Mouse (Mus musculus) kidney, adult 11 months (tissue): ENCODE data around the gene Abca1.

Experiments
- DNase-seq: peaks from one replicate; pipeline ENCODE4 v3.0.0; 2022

Abca1 gene

DNA sequence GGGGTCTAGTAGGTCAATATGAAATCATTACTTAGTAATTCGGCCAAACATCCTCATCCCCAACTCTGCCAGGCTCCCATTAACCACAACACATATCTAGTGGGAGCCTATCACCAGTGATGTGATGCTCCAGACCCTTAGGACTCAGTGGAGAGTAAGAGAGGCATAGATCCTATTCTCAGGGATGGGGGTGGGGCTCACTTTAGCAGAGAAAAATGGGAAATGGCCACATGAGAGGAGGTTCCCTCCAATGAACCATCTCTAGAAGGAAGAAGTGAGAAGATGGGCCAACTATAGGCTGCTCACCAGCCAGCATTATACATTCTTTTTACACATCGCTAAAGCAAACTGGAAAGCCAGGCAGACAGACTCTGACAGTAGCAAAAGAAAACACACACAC is 10.9 kb downstream of the Abca1 start:
- DNase-seq: no peak

DNA sequence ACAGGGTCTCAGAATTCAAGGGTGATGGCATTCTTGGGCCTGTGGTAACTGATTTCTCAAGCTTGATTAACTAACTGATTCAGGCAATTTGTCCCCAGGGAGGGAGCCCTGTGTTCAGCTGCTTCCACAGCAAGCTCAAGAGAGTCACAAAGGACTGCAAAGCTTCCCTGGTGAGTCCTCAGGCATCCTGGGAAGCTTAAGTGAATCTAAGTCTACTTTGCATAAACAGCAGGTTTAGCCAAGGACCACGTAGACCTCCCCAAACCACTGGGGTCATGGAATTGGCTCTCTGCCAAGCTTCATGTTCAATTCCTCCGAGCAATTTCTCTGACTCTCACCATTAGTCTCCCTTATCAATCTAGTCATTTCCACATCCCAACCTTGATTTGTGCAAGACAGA is 12.2 kb downstream of the Abca1 start:
- no peak for DNase-seq

DNA sequence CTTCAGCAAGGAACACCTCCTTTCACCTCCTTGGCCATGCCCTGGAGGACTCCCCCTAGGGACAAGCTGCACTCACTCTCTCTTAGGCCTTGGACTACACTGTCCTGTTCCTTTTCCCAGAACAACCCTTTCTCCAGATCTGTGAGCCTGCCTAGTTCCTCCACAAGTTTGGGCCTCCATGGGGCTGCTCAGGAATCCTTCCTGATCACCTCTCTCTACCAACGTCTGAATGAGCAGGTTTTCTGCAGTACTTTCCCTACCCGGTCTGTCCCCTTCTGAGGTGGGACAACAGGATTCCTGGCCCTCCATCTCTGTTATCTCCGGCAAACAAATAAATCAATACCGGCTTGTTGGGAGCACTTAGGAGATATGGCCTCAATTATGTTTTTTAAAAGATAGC is 12.6 kb downstream of the Abca1 start:
- no peak for DNase-seq

DNA sequence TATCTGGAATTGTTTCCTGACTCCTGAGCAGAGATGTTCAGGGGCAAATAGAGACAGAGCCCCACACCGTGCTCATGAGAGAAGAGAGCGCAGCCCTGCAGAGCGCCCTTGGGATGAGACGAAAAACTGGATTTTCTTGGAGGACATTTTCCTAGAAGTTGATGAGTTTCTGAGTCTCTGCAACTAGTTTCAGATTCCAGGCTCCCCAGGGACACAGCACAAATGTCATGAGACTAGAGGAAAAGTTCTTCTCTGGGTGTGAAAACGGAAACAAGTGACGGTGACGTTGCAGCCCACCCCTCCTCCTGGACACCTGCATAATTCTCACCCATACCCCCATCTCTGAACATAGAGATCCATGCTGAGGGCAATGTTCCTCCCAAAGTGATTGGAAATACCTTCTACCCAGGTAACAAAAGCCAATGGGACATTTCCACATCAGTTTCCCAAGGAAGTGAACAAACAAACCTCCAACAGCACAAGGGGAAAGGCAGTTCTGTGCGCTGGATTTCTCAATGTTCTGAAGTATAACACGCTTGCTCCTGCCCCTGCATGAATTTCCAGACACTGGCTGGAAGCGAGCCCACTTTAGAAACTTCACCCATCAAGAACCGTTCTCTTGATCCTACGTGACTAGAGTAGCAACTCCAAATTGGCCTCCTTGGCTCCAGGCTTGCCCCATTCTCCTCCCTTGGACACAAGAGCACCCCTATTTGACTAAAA is 13.3 kb downstream of the Abca1 start:
- DNase-seq: no peak

DNA sequence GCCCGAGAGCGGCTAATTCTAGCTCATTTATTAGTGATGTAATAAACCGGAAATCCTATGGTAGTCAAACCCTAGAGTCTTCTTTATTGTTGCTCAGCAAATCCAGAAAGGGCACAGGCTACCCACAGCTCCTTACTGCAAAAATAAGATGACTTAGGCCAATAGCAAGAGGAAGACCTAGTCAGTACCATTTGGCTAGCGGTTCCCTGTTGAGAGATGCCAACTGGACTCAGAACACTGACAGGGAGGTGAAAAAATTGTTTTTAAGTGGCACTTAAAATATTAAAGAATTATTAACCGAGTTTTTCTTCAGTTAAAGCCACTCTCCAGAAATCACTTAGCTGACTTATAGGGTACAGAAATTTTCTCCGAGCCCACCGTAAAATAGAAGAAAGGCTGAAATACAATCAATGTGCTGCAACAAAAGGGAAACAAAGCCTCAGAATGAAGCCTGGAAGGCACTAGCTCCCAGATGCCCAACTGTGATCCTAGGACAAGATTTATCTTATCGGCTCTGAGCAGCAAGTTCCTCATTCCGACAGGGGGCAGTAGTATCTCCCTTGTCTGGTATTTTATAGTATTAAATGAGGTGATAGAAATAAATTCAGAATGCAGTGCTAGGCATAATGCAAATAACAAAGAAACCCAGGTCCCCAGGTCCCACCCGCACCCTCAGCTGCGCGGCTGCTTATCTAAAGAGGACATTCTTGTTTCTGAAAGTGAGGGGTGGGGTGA is 14.1 kb downstream of the Abca1 start:
- no peak for DNase-seq

DNA sequence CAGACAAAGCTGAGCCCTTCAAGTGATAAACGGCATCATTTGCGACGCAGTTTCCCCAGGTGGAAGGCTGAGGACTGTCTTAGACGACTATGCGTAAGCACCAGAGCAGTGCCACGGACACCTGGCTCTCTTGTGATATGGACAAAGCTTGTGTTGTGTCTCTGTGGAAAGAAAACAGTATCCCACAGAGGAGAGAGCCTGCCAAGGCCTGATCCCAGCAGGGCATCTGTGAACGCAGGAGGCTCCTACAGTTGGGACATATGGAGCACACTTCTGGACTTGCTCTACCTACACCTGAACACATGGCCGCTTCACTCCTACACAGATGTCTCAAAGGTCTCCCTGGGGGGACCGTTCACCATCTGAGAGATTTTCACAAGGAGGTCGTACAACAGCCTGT is 15.1 kb downstream of the Abca1 start:
- no peak for DNase-seq

DNA sequence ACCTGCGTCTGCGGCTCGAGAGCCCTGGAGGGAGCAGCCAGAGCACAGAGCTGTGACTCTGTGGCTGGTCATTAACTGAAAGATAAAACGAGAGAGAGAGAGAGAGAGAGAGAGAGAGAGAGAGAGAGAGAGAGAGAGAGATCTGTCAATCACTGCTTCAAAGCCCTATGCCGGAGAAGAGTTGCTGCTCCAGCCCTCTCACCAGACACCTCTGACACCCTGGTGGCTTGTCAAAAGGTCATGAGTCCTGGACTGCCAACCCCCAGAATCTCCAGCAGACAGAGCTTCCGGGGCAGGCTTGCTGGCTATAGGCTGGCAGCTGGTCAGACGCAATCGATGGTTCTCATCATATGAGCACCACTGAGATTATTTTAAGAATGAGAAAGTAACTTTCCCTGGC is 15.7 kb downstream of the Abca1 start:
- no peak for DNase-seq

DNA sequence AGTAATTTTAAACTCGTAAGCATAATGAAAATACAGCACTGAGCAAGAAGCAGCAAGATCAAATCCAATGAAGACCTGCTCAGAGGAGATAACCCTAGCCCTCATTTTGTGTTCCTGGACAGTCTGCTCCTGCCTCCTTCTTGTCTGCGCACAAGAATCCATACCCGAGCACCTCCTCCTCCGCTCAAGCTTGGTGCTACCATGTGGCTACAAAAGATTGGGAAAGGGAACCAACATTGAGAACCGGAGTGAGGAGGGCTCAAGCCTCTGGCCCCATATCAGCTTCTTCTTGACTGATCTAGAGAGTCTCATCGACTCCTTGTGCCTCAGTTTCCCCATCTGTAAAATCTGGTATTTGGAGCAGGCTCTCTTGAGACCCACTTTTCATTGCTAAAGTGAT is 19.0 kb downstream of the Abca1 start:
- DNase-seq: no peak

DNA sequence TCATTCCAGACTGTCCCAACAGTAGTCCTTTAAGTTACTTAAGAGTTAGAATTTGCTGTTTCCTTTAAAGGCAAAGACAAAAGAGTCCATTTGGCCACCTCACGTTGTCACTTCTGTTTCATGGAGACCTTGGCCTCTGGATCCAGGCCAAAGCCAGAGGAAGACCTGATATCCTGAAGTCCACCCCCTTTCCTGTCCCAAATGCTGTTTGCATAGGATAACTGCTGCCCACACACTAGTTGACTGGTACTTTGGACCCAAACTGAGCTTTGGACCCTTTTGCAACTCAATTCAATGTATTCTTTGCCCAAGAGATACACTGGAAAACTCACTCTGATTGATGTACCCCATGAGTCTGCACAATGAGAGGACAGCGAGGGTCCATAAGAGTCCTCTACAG is 20.2 kb downstream of the Abca1 start:
- no peak for DNase-seq

DNA sequence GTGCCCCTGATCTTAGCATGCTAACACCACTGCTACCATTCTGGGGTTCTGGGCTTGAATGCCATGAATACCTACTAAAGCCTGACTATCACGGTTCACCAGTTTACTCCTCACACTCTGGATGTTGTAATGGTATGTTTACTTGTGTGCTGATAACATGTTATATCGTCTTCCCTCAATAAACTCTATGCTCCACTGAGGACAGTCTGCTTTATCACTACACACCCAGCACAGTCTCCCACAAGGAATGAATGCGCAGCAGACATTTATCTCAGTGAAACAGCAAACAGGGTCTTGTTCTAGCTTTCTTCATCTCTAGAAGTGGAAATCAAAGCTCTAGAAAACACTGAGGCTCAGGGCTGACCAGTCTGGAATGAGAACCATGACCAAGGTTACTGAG is 20.7 kb downstream of the Abca1 start:
- DNase-seq: no peak

DNA sequence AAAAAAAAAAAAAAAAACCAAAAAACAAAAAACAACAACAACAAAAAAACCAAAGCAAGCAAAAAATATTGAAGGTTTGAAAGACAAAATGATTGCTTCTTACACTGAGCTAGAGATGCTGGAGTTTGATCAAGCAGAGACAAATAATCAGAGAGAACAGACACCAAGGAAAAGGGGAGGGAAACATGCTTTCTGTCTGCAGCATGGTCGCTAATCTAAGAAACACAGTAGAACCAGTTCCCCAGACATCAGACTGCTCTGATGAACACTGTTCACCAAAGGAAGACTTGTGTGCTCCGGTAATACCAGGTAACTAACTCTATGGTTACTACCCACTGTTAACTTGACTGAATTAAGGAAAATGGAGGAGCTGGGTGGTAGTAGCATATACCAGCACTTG is 22.6 kb downstream of the Abca1 start:
- DNase-seq: no peak

DNA sequence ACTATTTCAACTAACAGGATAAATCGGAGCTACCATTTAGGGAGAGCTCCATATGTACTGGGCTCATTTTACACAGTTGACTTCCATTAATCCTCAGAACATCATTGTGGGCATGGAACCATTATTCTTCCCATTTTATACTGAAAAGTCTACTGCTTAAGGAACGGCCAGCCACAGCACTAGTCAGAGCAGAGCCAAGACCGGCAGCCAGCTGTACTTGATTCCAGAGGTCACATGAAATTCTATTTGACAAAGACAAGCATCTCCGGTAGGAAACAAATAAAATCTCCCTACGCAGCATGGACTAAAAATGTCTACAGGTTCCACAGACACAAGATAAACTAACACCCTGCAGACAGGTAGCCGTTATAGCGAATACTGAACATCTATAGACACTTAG is 24.9 kb downstream of the Abca1 start:
- DNase-seq: no peak

DNA sequence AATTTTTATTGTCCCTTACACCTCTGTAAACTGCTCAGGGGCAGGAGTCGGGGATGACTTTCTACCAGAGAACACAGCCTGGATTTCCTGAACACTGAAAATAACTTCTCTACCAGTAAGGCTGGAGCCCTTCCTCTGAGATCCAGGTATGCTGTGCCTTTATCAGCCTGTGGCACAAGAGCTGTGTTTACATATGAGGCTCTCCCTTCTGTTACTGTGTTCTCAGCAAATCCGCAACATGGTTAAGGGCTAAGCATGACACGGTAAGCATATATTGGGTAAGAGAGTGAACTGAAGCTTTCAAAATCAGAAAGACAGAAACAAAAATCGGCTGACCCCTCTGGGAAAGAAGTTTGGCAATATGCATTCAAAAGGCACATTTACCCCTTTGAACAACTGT is 25.7 kb downstream of the Abca1 start:
- DNase-seq: no peak

DNA sequence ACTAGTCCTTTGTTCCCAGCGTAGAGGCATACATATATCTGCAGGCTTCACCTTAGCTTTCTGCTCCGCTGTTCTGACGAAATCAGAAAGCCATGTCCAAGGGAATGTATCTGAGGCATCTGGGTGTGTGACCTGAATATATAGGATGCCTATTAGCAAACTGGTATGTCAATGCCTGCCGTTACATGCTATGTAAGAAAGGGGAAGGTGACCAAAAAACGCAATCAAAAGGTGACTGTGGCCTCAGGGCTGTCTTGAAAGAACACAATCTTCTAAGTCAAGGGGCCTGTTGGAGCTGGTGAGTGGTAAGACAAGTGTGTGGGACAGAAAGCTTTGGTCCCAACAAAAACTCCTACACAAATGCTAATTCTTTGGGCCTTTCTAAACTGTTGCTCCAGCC is 28.2 kb downstream of the Abca1 start:
- DNase-seq: no peak

DNA sequence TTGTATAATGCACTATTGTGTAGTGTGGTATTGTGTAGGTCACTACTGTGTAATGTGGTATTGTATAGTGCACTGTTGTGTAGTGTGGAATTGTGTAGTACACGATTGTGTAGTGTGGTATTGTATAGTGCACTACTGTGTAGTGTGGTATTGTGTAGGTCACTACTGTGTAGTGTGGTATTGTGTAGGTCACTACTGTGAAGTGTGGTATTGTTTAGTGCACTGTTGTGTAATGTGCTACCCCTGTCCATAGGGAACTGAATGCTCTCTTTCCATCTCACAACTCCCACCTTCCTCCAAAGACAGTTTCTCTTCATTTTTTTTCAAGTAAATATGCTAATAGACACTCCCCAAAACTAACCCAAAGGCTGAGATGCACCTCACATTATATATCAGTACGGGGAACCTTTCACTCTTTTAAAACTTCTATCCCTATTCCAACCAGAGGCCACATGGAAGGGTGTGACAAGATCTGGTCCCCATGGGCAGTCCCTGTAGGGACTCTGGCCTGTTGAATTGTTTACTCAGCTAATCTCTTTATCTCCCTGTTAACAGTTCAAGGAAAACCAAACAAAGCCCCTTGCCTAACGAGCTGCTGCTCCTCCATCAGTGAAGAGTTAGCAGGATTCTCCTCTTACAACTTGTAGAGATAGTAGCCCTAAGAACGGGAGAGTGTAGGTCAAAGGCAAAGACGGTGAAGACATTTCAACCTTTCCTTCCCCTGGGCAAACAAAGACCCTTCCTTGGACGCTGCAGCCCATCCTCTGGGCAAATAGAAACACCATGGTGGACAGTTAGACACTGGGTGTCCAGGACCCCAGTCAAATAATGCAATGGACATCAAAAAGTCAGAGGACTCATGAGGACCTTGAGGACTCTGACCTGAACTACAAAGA is 28.8 kb downstream of the Abca1 start:
- no peak for DNase-seq

DNA sequence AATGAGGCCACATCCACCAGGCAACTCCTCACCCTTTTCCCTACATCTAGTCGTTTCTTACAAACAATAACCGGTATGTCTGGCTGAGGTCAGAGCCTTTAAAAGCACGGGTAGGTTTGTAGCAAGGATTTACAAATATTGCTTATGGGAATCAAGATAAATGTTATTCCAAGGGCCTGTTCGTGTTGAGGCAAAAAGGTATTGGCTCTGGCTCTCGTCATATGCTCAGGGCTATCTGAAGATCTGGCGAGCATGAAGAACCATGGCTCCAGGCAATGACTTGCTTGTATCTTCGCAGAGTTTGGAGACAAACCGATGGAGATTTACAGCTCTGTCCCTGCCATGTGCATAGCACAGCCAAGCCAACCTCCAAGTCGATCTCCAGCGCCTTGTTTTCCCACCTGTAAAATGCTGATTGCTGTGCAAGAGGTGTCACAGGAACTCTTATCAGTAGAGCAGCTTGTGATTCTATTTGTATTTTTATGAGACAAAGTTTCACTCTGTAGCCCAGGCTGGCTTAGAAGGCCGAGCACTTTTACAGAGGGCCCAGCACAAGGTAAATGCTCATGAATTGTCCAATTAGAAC is 29.9 kb downstream of the Abca1 start:
- DNase-seq: no peak

DNA sequence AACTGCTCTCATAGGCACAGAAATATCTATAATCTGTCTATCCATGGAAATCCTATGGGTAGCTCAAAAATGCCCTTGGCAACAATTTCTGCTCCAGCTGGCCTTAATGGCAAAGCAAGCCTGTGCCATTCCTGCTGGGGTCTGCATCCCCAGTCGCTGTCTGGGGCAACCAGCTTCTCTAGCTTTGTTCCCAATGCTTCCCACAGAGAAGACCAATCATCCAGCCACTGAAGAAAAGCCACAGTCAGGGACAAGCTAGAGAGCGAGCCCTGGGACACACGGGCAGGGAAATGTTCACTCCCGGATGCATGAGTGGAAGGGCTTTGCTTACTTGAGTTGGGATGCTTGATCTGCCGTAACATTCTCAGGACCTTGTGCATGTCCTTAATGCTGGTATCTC is 32.4 kb downstream of the Abca1 start:
- no peak for DNase-seq

DNA sequence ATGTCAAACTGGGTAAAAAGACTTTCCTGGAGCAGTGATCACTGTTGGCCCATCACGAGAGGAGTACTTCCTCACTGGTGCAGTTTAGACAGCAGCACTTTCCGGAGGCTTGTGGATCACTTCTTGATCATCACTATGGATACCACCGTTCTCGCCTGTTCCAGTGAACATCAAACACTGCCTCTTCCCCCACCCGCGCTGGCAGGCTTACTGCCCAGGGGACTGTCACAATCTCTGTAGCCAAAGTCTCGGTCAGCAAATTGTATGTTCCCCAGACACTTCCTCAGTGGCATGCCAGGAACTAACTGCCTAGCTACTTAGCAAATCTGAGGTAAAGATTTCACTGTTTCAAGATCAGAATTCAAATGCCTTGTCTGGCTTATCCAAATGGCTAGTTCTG is 32.9 kb downstream of the Abca1 start:
- no peak for DNase-seq

DNA sequence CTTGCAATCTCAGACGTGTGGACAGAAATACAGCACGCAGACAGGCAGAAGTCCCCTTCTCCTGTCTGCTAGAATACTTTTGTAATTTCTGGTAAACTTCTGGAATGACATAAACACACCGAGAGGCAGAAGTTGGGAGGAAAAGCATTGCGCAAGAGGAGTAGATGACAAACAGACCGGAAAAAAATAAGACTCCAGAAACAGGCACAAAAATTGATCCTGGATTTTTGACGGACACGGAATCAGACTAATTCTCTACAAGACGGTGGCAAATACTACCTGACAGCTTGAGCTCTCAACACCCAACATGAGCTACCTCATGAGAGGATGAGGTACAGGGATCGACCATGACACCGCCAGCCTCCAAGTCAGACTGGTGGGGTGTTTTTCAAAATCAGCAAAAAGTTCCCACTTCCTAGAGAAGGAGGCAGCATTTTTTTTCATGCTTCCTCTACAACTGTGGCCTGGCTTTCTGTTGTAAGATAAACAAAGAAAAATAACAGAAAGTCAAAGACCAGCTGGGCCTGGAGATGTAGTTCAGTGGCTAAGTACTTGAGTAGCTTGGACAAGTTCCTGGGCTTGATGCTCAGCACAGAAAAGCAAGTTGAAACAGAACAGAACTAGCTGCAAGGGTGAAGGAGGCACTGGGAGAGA is 34.7 kb downstream of the Abca1 start:
- DNase-seq: no peak

DNA sequence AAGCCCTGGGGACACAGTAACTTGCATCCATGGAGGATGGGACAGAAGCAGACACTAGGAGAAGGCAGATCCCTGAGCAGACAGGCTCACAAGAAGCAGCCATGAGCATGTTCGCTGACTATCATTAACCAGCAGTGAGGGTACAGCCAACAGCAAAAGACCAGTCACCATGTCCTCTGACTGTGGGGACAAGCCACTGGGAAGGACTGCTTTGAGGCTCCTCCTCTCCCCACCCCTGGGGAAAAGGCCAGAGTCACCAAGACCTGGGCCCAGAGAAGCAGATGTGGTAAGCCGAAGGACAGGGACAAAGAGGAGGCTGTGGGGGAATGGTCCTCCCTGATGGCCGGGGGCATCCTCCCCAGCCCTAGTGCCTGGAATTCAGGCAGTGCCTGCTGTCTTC is 37.4 kb downstream of the Abca1 start:
- no peak for DNase-seq

DNA sequence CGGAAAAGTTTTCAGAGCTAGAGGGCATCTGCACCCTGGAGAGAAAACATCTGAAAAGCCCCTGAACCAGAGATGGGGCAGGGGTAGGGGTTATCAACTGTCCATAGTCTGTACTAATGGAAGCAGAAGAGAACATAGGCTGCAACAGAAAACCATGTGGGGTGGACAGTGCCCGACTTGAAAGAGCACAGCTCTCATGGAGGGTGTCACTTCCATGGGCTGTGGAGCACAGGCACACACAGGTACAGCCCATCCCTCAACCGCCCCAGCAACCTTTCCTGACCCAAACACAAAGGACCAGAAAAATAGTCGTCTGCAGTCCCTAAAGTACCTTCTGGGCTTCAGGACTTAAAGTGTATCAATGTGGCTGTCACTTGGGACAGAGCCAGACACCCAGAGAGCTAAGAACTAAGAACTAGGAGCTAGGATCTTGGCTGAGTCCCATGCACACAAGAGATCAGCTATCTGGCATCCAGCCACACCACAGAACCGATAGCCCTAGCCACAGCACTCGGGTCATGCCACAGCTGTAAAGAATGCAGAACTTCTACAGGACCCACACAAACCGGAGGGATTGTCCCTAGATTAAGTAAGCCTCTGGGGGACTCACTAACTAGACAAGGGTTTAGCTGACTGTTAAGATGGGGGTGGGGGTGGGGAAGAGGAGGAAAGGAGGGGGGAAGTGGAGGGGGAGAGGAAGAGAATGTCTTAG is 38.0 kb downstream of the Abca1 start:
- DNase-seq: peak; percentile 15

DNA sequence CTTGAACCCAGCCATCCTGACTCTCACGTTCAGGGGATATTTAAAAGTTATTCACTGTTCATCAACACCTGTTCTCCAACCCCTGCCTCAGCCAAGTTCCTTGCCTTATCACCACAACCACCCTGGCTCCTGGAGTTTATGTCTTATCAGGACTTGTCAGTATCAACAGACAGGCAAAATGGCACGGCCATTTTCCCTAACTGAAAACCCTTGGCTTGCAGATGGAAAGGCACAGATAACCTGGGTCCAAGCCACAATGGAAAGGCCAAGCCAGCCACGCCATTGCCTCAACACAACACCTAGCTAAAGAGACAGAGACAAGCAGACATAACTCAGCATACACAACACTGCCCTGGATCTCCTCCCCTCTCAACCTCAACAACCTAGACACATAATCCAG is 38.6 kb downstream of the Abca1 start:
- DNase-seq: no peak
